Mouse (Mus musculus) lung, adult 2 months (tissue): ENCODE data around the gene Sorl1.

ENCODE experiments used
- CTCF ChIP-seq: fragments of 200-500 bp; IDR thresholded peaks from 2 replicates; pipeline ENCODE4 v1.5.1; 2011; ENCODE audit warnings: mild to moderate bottlenecking, low read length, control low read depth; ENCODE audit not compliant: insufficient read depth
- POLR2A ChIP-seq: fragments of 200-500 bp; IDR thresholded peaks from 2 replicates; pipeline ENCODE4 v1.6.1; 2011; ENCODE audit warnings: low read depth, mild to moderate bottlenecking, control low read depth, low read length, borderline replicate concordance; ENCODE audit errors: extremely low read depth

GRCm38 (mm10) chr9:42035213-42035765 lies 88.8 kb downstream of the Sorl1 start:
- TF ChIP-seq POLR2A, result no peak
- TF ChIP-seq CTCF, result no peak
